Mouse (Mus musculus) brown adipose tissue, adult 24 weeks (tissue): ENCODE data around the gene Lct. TPM values are rescaled to one million over a fixed set of nuclear protein-coding genes. Genes with fewer than 3 reads are reported as not detected.
"Not testable (repeated sequence)": the region's sequence is repeated elsewhere in the genome, so short reads cannot be mapped to it uniquely, and the experiment has no call there.

Experiments used
- H3K27ac ChIP-seq: fragments of 200-500 bp; replicated peaks from 2 replicates; pipeline ENCODE4 v1.5.1; 2012; ENCODE audit warnings: low read depth, mild to moderate bottlenecking, low read length
- H3K4me1 ChIP-seq: fragments of 200-500 bp; 2 replicates; pipeline ENCODE4 v1.6.1; 2012; ENCODE audit warnings: low read length, mixed read lengths; ENCODE audit not compliant: control insufficient read depth, insufficient read depth, insufficient read length
- H3K4me3 ChIP-seq: fragments of 200-500 bp; 2 replicates; pipeline ENCODE4 v1.5.1; 2012; ENCODE audit warnings: low read depth, mild to moderate bottlenecking, low read length, moderate library complexity; ENCODE audit not compliant: insufficient read depth
- polyA plus RNA-seq: library from polyadenylated mRNA; stranded (reverse); fragments of >200 nt; gene quantifications from 2 replicates; pipeline ENCODE4 v1.2.4, GENCODE M21; 2012; ENCODE audit not compliant: missing spikeins, insufficient read depth, insufficient read length

Gene Lct
- polyA plus RNA-seq, 1 experiment, result not detected

GRCm38 (mm10) chr1:128324776-128325175 lies 3.3 kb downstream of the Lct start:
- H3K27ac ChIP-seq, result no peak overlapping the region
- no peak overlapping the region for H3K4me3 ChIP-seq
- H3K4me1 ChIP-seq, result no peaks in the 10 kb centered on the region

GRCm38 (mm10) chr1:128323026-128323643 lies 5.0 kb downstream of the Lct start:
- Histone ChIP-seq H3K4me3 (no peak overlapping the region), H3K27ac (no peak overlapping the region), H3K4me1 (no peaks in the 10 kb centered on the region)

- not testable (repeated sequence) for H3K4me1 ChIP-seq, H3K27ac ChIP-seq, H3K4me3 ChIP-seq
Measured at GRCm38 (mm10) chr1:128319266-128319665, 8.9 kb downstream of the Lct start.

GRCm38 (mm10) chr1:128314665-128315064 lies 13.5 kb downstream of the Lct start:
- Histone ChIP-seq H3K4me3 (no peak overlapping the region), H3K27ac (no peak overlapping the region), H3K4me1 (no peaks in the 10 kb centered on the region)

- Histone ChIP-seq H3K27ac (no peak overlapping the region), H3K4me3 (no peak overlapping the region), H3K4me1 (no peaks in the 10 kb centered on the region)
Measured at GRCm38 (mm10) chr1:128309043-128309442, 19.1 kb downstream of the Lct start.

- Histone ChIP-seq H3K4me1 (no peaks in the 10 kb centered on the region), H3K4me3 (no peak overlapping the region), H3K27ac (no peak overlapping the region)
Measured at GRCm38 (mm10) chr1:128303900-128304299, 24.2 kb downstream of the Lct start.

GRCm38 (mm10) chr1:128295717-128296528 lies 32.2 kb downstream of the Lct start:
- Histone ChIP-seq H3K27ac (no peak overlapping the region), H3K4me1 (no peaks in the 10 kb centered on the region), H3K4me3 (no peak overlapping the region)

- H3K4me3 ChIP-seq, result no peak overlapping the region
- no peaks in the 10 kb centered on the region for H3K4me1 ChIP-seq
- H3K27ac ChIP-seq, result no peak overlapping the region
Measured at GRCm38 (mm10) chr1:128295296-128295695, 32.8 kb downstream of the Lct start.

- Histone ChIP-seq H3K4me3 (no peak overlapping the region), H3K27ac (no peak overlapping the region), H3K4me1 (no peaks in the 10 kb centered on the region)
Measured at GRCm38 (mm10) chr1:128293524-128293923, 34.6 kb downstream of the Lct start.

GRCm38 (mm10) chr1:128290295-128290694 lies 37.8 kb downstream of the Lct start:
- Histone ChIP-seq H3K4me3 (no peak overlapping the region), H3K27ac (no peak overlapping the region), H3K4me1 (no peaks in the 10 kb centered on the region)

- H3K27ac ChIP-seq, result no peak overlapping the region
- H3K4me3 ChIP-seq, result no peak overlapping the region
- H3K4me1 ChIP-seq, result no peaks in the 10 kb centered on the region
Measured at GRCm38 (mm10) chr1:128285136-128285535, 43.0 kb downstream of the Lct start.

GRCm38 (mm10) chr1:128284157-128284690 lies 43.9 kb downstream of the Lct start:
- no peak overlapping the region for H3K4me3 ChIP-seq
- H3K27ac ChIP-seq, result no peak overlapping the region
- H3K4me1 ChIP-seq, result no peaks in the 10 kb centered on the region

- H3K4me1 ChIP-seq, result no peaks in the 10 kb centered on the region
- no peak overlapping the region for H3K4me3 ChIP-seq
- H3K27ac ChIP-seq, result no peak overlapping the region
Measured at GRCm38 (mm10) chr1:128282924-128283323, 45.2 kb downstream of the Lct start.

GRCm38 (mm10) chr1:128281753-128282152 lies 46.4 kb downstream of the Lct start:
- no peak overlapping the region for H3K4me3 ChIP-seq
- no peak overlapping the region for H3K27ac ChIP-seq
- no peaks in the 10 kb centered on the region for H3K4me1 ChIP-seq

- Histone ChIP-seq H3K4me3 (no peak overlapping the region), H3K4me1 (no peaks in the 10 kb centered on the region), H3K27ac (no peak overlapping the region)
Measured at GRCm38 (mm10) chr1:128278563-128278962, 49.6 kb downstream of the Lct start.

- H3K4me3 ChIP-seq, result no peak overlapping the region
- H3K27ac ChIP-seq, result no peak overlapping the region
- H3K4me1 ChIP-seq, result no peaks in the 10 kb centered on the region
Measured at GRCm38 (mm10) chr1:128275908-128276307, 52.2 kb downstream of the Lct start.
